Mouse (Mus musculus) small intestine, adult 2 months (tissue): ENCODE data around the gene Lypd6b. TPM values are rescaled to one million over a fixed set of nuclear protein-coding genes. Genes with fewer than 3 reads are reported as not detected.

Experiments
- H3K27ac ChIP-seq: fragments of 200-500 bp; 2 replicates; pipeline ENCODE4 v1.5.1; 2012; ENCODE audit warnings: low read depth, low read length, control low read depth, inconsistent platforms; ENCODE audit not compliant: insufficient read depth
- H3K27me3 ChIP-seq: fragments of 200-500 bp; 2 replicates; pipeline ENCODE4 v1.6.1; 2012; ENCODE audit warnings: mild to moderate bottlenecking, moderate library complexity, low read length, inconsistent platforms; ENCODE audit not compliant: control insufficient read depth, insufficient read depth
- H3K36me3 ChIP-seq: fragments of 200-500 bp; 2 replicates; pipeline ENCODE4 v1.6.1; 2012; ENCODE audit warnings: mild to moderate bottlenecking, low read length, control low read depth, inconsistent platforms; ENCODE audit not compliant: control insufficient read depth, insufficient read depth
- H3K4me1 ChIP-seq: fragments of 200-500 bp; 2 replicates; pipeline ENCODE4 v1.6.1; 2012; ENCODE audit warnings: low read length, inconsistent platforms, mixed read lengths; ENCODE audit not compliant: control insufficient read depth, insufficient read depth, insufficient read length
- H3K4me3 ChIP-seq: fragments of 200-500 bp; 2 replicates; pipeline ENCODE4 v1.5.1; 2012; ENCODE audit warnings: low read depth, mild to moderate bottlenecking, control low read depth, inconsistent platforms, low read length, moderate library complexity
- CTCF ChIP-seq: fragments of 200-500 bp; IDR thresholded peaks from 2 replicates; pipeline ENCODE4 v1.5.1; 2012; ENCODE audit warnings: low read depth, mild to moderate bottlenecking, control low read depth, inconsistent platforms, low read length, moderate library complexity, mixed read lengths; ENCODE audit not compliant: insufficient replicate concordance, insufficient read length; ENCODE audit errors: extremely low read depth
- POLR2A ChIP-seq: fragments of 200-500 bp; IDR thresholded peaks from 2 replicates; pipeline ENCODE4 v1.6.1; 2012; ENCODE audit warnings: low read depth, mild to moderate bottlenecking, control low read depth, inconsistent platforms, low read length, moderate library complexity
- WGBS: fragments of 180-500 bp; shearing (Covaris S2); methylation state at CpG from one replicate; pipeline ENCODE4 v1.1.7; 2018; 5-methylcytosine and 5-hydroxymethylcytosine counted together
- polyA plus RNA-seq: library from polyadenylated mRNA; depleted of rRNA; stranded (reverse); fragments of >200 nt; gene quantifications from 2 replicates; pipeline ENCODE4 v1.2.3, GENCODE M21; 2012

Lypd6b gene
- polyA plus RNA-seq, 1 experiment: 0.09 TPM

GRCm38 (mm10) chr2:49837454-49838059 is 50.1 kb downstream of the Lypd6b start:
- H3K27ac ChIP-seq: no peak overlapping the region
- H3K36me3 ChIP-seq: no peaks in the 10 kb centered on the region
- no peak overlapping the region for H3K4me3 ChIP-seq
- no peak for TF ChIP-seq POLR2A
- no peak for TF ChIP-seq CTCF
- no peaks in the 10 kb centered on the region; the same call in 1 of the 2 replicates for H3K27me3 ChIP-seq
- H3K4me1 ChIP-seq: no peaks in the 10 kb centered on the region
- 67% methylated on average over 12 of the region's 12 CpGs for WGBS

GRCm38 (mm10) chr2:49838611-49839010 is 51.1 kb downstream of the Lypd6b start:
- Histone ChIP-seq H3K4me3 (no peak overlapping the region), H3K27me3 (no peaks in the 10 kb centered on the region; the same call in 1 of the 2 replicates), H3K36me3 (no peaks in the 10 kb centered on the region), H3K4me1 (no peaks in the 10 kb centered on the region), H3K27ac (no peak overlapping the region)
- WGBS: 74% methylated on average over 7 of the region's 7 CpGs
- TF ChIP-seq POLR2A (no peak), CTCF (no peak)

- Histone ChIP-seq H3K27me3 (no peaks in the 10 kb centered on the region), H3K36me3 (no peaks in the 10 kb centered on the region), H3K27ac (no peak overlapping the region), H3K4me1 (no peaks in the 10 kb centered on the region), H3K4me3 (no peak overlapping the region)
- TF ChIP-seq POLR2A (no peak), CTCF (no peak)
- WGBS: 58% methylated on average over 6 of the region's 6 CpGs
These were observed 53.1 kb downstream of the Lypd6b start for GRCm38 (mm10) chr2:49840573-49840972.

- H3K4me1 ChIP-seq: no peaks in the 10 kb centered on the region
- H3K27me3 ChIP-seq: no peaks in the 10 kb centered on the region
- no peaks in the 10 kb centered on the region for H3K36me3 ChIP-seq
- no peak overlapping the region for H3K4me3 ChIP-seq
- 87% methylated on average over 5 of the region's 5 CpGs for WGBS
- TF ChIP-seq POLR2A: no peak
- no peak for TF ChIP-seq CTCF
- no peak overlapping the region for H3K27ac ChIP-seq
These were observed 53.6 kb downstream of the Lypd6b start for GRCm38 (mm10) chr2:49841089-49841488.

GRCm38 (mm10) chr2:49845104-49845503 is 57.6 kb downstream of the Lypd6b start:
- no peak for TF ChIP-seq CTCF
- no peak for TF ChIP-seq POLR2A

GRCm38 (mm10) chr2:49846097-49846496 is 58.6 kb downstream of the Lypd6b start:
- TF ChIP-seq POLR2A: no peak
- TF ChIP-seq CTCF: no peak
- no peaks in the 10 kb centered on the region for H3K36me3 ChIP-seq
- H3K4me3 ChIP-seq: no peak overlapping the region
- H3K27ac ChIP-seq: no peak overlapping the region
- WGBS: 44% methylated on average over 3 of the region's 3 CpGs
- no peaks in the 10 kb centered on the region for H3K27me3 ChIP-seq
- no peaks in the 10 kb centered on the region for H3K4me1 ChIP-seq

More at GRCm38 (mm10) chr2:49845104-49845503, 57.6 kb downstream of the Lypd6b start:
- no peak overlapping the region for H3K27ac ChIP-seq
- H3K4me3 ChIP-seq: no peak overlapping the region
- WGBS: 64% methylated on average over 7 of the region's 7 CpGs
- H3K36me3 ChIP-seq: no peaks in the 10 kb centered on the region
- no peaks in the 10 kb centered on the region for H3K27me3 ChIP-seq
- no peaks in the 10 kb centered on the region for H3K4me1 ChIP-seq

- 88% methylated on average over 3 of the region's 3 CpGs for WGBS
- Histone ChIP-seq H3K4me1 (no peaks in the 10 kb centered on the region), H3K27ac (no peak overlapping the region), H3K36me3 (no peaks in the 10 kb centered on the region), H3K4me3 (no peak overlapping the region), H3K27me3 (no peaks in the 10 kb centered on the region)
- TF ChIP-seq POLR2A (no peak), CTCF (no peak)
These were observed 59.4 kb downstream of the Lypd6b start for GRCm38 (mm10) chr2:49846880-49847279.
